Mouse (Mus musculus) G1E (cell line): ENCODE measurements around the gene Zfp106. TPM values are rescaled to one million over a fixed set of nuclear protein-coding genes. Genes with fewer than 3 reads are reported as not detected.
A peak's percentile ranks its signal among the peaks of the same experiment; 100 is the strongest.

Experiments
- ATAC-seq: 2 replicates; pipeline ENCODE4 v1.8.0; 2016; ENCODE audit warnings: mild to moderate bottlenecking; ENCODE audit not compliant: insufficient number of reproducible peaks, poor library complexity, low FRiP score, severe bottlenecking; ENCODE audit errors: extremely low read depth
- DNase-seq: peaks from one replicate; pipeline ENCODE4 v3.0.0; 2012; ENCODE audit warnings: low spot score
- H3K27me3 ChIP-seq: 2 replicates; pipeline ENCODE4 v1.6.1; 2012; ENCODE audit warnings: mild to moderate bottlenecking, low read length, inconsistent platforms; ENCODE audit not compliant: insufficient read depth
- H3K36me3 ChIP-seq: replicated peaks from 2 replicates; pipeline ENCODE3; 2012; ENCODE audit warnings: mild to moderate bottlenecking, inconsistent platforms
- H3K4me1 ChIP-seq: 2 replicates; pipeline ENCODE4 v1.6.1; 2012; ENCODE audit warnings: low read depth, low read length, inconsistent platforms, mixed read lengths; ENCODE audit not compliant: insufficient read depth
- H3K4me3 ChIP-seq: 2 replicates; pipeline ENCODE4 v1.5.1; 2012; ENCODE audit warnings: low read depth, mild to moderate bottlenecking, inconsistent platforms, low read length, moderate library complexity, mixed read lengths
- H3K9me3 ChIP-seq: replicated peaks from 2 replicates; pipeline ENCODE4 v1.6.1; 2012; ENCODE audit warnings: inconsistent platforms
- CTCF ChIP-seq: IDR thresholded peaks from 2 replicates; pipeline ENCODE4 v1.5.1; 2012; ENCODE audit warnings: low read depth, low read length, inconsistent platforms, mixed read lengths
- GATA1 ChIP-seq: IDR thresholded peaks from 2 replicates; pipeline ENCODE4 v1.6.1; 2012; ENCODE audit warnings: borderline replicate concordance, low read length, inconsistent platforms, mixed read lengths
- GATA2 ChIP-seq: IDR thresholded peaks from 2 replicates; pipeline ENCODE4 v1.6.1; 2012; ENCODE audit warnings: low read depth, low read length, inconsistent platforms, borderline replicate concordance
- POLR2AphosphoS5 ChIP-seq: IDR thresholded peaks from 2 replicates; pipeline ENCODE4 v1.6.1; 2012; ENCODE audit warnings: low read depth, low read length, inconsistent platforms; ENCODE audit not compliant: insufficient replicate concordance
- TAL1 ChIP-seq: conservative IDR thresholded peaks from 2 replicates; pipeline ENCODE4 v1.6.1; 2012; ENCODE audit warnings: low read depth, low read length, inconsistent platforms, mixed read lengths
- polyA plus RNA-seq: library from polyadenylated mRNA; stranded (reverse); fragments of >175 nt; gene quantifications from 2 replicates; pipeline ENCODE4 v1.2.3, GENCODE M21; 2012
- total RNA-seq, 2 experiments: library from RNA; stranded (forward) in 1 of 2; stranded (reverse) in 1 of 2; fragments of 200-1000 nt in 1 of 2; fragments of >200 nt in 1 of 2; fragmentation: Nextera tagmentation in 1 of 2; gene quantifications; 2 replicates each; pipeline ENCODE4 v1.2.3; 2014 to 2017

The Zfp106 gene
- total and polyA plus RNA-seq, 3 experiments, result 98.6 to 301 (median 104) TPM

DNA sequence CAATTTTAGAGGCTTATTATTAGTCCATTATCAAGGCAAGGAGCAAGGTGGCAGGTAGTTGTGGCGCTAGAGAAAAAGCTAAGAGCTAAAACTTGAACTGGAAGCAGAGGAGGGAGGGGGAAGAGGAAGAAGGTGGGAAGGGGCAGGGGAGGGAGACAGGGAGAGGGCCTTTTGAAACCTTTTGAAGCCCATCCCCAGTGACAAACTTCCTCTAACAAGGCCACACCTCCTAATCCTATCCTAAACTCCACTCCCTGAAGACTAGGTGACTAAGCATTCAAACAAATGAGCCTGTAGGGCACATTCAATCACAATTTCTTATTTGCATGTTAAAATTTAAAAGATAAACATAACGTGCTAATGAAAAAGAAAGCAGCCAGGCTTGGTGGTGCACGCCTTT lies 4.8 kb downstream of the Zfp106 start:
- H3K27me3 ChIP-seq, result no peaks in the 10 kb centered on the region
- no peak for ATAC-seq
- H3K4me3 ChIP-seq, result no peak overlapping the region
- H3K4me1 ChIP-seq, result peaks cover 54% of the 10 kb centered on the region
- H3K9me3 ChIP-seq, result no peaks in the 10 kb centered on the region
- DNase-seq, result peak; percentile 23
- TF ChIP-seq GATA1 (no peak), POLR2AphosphoS5 (no peak), CTCF (no peak), TAL1 (no peak), GATA2 (no peak)
- H3K36me3 ChIP-seq, result peaks cover 64% of the 10 kb centered on the region

- H3K4me3 ChIP-seq, result no peak overlapping the region
- peaks cover 53% of the 10 kb centered on the region for H3K4me1 ChIP-seq
- no peaks in the 10 kb centered on the region for H3K27me3 ChIP-seq
- peaks cover 79% of the 10 kb centered on the region for H3K36me3 ChIP-seq
- ATAC-seq (no peak), DNase-seq (no peak)
- no peak for TF ChIP-seq GATA1
- no peak for TF ChIP-seq POLR2AphosphoS5
- no peak for TF ChIP-seq CTCF
- TF ChIP-seq GATA2, result no peak
- TF ChIP-seq TAL1, result no peak
- H3K9me3 ChIP-seq, result no peaks in the 10 kb centered on the region
Measured at GRCm38 (mm10) chr2:120556868-120557267, 6.8 kb downstream of the Zfp106 start.

DNA sequence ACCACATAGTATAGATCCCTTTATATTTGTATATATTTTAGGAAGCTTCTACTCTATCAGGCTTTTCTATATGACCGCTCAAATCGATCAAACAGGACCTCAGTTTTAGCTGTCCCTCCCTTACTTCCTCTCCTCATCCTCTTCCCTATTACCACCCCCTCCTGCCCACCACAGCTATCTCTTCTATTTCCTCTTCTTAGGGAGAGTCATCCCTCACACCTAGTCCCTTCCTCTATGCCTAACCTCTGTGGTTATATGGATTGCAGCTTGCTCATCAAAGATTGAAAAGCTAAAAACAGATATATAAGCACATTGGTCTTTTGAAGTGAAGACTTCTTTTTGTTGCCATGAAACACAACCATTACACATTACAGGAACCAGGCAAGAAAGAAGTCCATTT lies 18.9 kb downstream of the Zfp106 start:
- ATAC-seq (no peak), DNase-seq (no peak)
- Histone ChIP-seq H3K4me3 (no peak overlapping the region), H3K4me1 (peaks cover 9% of the 10 kb centered on the region), H3K9me3 (no peaks in the 10 kb centered on the region), H3K27me3 (no peaks in the 10 kb centered on the region), H3K36me3 (peaks cover 66% of the 10 kb centered on the region)
- TF ChIP-seq GATA1, result no peak
- no peak for TF ChIP-seq CTCF
- TF ChIP-seq GATA2, result no peak
- TF ChIP-seq TAL1, result no peak
- TF ChIP-seq POLR2AphosphoS5, result no peak

DNA sequence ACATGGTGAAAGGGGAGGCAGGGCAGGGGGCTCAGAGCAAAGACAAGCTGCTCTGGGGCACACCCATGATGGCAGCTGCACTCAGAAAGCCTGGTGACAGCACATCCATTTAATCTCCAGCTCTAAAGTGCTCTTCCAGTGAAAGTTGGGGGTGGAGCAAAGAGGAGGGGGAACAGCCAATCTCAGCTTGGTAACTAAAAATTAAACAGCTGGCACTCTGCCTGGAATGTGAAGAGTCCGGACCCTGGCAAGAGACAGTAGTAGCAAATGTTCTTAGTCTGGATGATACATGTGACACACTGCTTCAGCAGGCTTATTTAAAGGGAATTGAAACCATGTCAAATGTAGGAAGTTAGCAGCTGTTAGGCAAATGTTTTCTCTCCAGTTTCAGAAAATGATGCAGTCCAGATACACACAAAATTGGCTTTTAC lies 23.9 kb downstream of the Zfp106 start:
- TF ChIP-seq GATA2 (no peak), TAL1 (no peak), CTCF (no peak), POLR2AphosphoS5 (no peak), GATA1 (no peak)
- Histone ChIP-seq H3K4me1 (peaks cover 4% of the 10 kb centered on the region; the same call in 1 of the 2 replicates), H3K4me3 (no peak overlapping the region), H3K27me3 (no peaks in the 10 kb centered on the region), H3K9me3 (no peaks in the 10 kb centered on the region), H3K36me3 (peaks cover 63% of the 10 kb centered on the region)
- no peak for DNase-seq
- ATAC-seq, result no peak

DNA sequence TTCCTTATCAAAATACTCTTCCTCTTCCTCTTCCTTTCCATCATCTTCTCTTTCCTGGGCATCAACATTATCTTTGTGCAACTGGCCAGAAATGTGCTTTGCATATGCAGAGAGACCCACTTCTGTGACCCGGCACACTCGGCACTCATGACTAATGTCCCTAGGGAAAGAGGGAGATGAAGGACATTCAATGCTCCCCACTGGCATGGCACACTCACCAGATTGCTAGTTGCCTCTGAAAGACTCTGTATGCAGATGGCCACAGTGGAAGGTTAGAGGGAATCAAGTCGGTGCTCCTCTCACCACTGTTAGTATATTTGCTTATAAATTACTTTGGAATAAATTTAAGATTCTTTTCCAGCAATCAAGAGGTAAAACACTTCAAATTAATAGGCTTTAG lies 24.3 kb downstream of the Zfp106 start:
- Histone ChIP-seq H3K4me1 (peaks cover 3% of the 10 kb centered on the region; the same call in 1 of the 2 replicates), H3K4me3 (no peak overlapping the region), H3K9me3 (no peaks in the 10 kb centered on the region), H3K27me3 (no peaks in the 10 kb centered on the region), H3K36me3 (peaks cover 63% of the 10 kb centered on the region)
- DNase-seq, result no peak
- ATAC-seq, result no peak
- no peak for TF ChIP-seq POLR2AphosphoS5
- no peak for TF ChIP-seq GATA1
- no peak for TF ChIP-seq GATA2
- TF ChIP-seq TAL1, result no peak
- TF ChIP-seq CTCF, result no peak

DNA sequence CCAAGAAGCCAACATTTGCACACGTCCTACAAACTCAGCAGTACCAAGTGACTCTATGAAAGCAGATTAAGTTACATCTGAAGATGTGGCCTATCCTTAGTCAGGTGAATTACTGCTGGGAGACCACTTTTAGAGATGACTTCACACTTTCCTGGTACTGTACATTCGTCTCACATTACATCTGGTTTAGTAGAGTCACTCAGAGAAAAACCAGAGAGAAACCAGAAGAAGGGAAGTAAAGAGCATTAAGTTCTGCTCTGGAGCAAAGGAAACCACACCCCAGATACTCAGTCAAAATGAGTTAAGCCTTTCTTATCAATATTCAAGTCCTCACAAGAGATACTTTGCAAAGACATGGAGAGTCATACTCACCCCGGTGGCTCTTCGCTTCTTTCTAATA lies 32.4 kb downstream of the Zfp106 start:
- DNase-seq (no peak), ATAC-seq (no peak)
- TF ChIP-seq TAL1, result no peak
- TF ChIP-seq GATA2, result no peak
- no peak for TF ChIP-seq GATA1
- no peak for TF ChIP-seq CTCF
- TF ChIP-seq POLR2AphosphoS5, result no peak
- H3K36me3 ChIP-seq, result peaks cover 94% of the 10 kb centered on the region
- peaks cover 8% of the 10 kb centered on the region for H3K4me1 ChIP-seq
- H3K9me3 ChIP-seq, result no peaks in the 10 kb centered on the region
- no peak overlapping the region for H3K4me3 ChIP-seq
- no peaks in the 10 kb centered on the region for H3K27me3 ChIP-seq

DNA sequence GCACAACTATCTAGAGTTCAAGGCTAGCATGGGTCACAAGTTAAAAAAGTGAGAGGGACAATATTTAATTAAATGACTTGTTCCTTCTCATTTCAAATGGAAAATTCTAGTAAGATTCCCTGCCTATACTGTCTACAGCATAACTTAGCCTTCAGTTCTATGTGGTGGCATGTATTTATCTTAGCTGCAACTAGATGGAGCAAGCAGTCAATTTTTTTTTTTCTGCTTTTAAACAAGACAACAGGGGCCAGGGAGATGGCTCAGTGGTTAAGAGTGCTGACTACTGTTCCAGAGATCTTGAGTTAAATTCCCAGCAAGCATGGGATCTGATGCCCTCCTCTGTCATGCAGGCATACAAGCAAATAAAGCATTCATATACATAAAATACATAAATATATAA lies 34.1 kb downstream of the Zfp106 start:
- peaks cover 95% of the 10 kb centered on the region for H3K36me3 ChIP-seq
- no peak overlapping the region for H3K4me3 ChIP-seq
- no peak for DNase-seq

More for the DNA sequence above, 34.1 kb downstream of the Zfp106 start:
- TF ChIP-seq POLR2AphosphoS5 (no peak), GATA2 (no peak), TAL1 (no peak), CTCF (no peak), GATA1 (no peak)
- Histone ChIP-seq H3K4me1 (peaks cover 8% of the 10 kb centered on the region), H3K27me3 (no peaks in the 10 kb centered on the region), H3K9me3 (no peaks in the 10 kb centered on the region)
- no peak for ATAC-seq
